Mouse (Mus musculus) C2C12 (cell line): ENCODE data around the gene Atxn7l3.

Source experiments
- CEBPB ChIP-seq: IDR thresholded peaks from one replicate; pipeline ENCODE4 v1.6.1; 2011; ENCODE audit warnings: low read depth, mild to moderate bottlenecking, control low read depth, moderate library complexity
- CTCF ChIP-seq: IDR thresholded peaks from one replicate; pipeline ENCODE4 v1.5.1; 2011; ENCODE audit not compliant: control insufficient read depth, insufficient read depth, insufficient read length
- MAX ChIP-seq: IDR thresholded peaks from one replicate; pipeline ENCODE4 v1.6.1; 2011; ENCODE audit warnings: mild to moderate bottlenecking, control low read depth
- MYOD1 ChIP-seq: IDR thresholded peaks from one replicate; pipeline ENCODE4 v1.6.1; 2011; ENCODE audit warnings: low read depth; ENCODE audit not compliant: control insufficient read depth, insufficient read length
- MYOG ChIP-seq: IDR thresholded peaks from one replicate; pipeline ENCODE4 v1.6.1; 2011; ENCODE audit not compliant: control insufficient read depth, insufficient read length; ENCODE audit errors: extremely low read depth
- USF1 ChIP-seq: IDR thresholded peaks from one replicate; pipeline ENCODE4 v1.6.1; 2011; ENCODE audit warnings: low read depth, mild to moderate bottlenecking, control low read depth, moderate library complexity

- TF ChIP-seq MYOG (no peak), MAX (peak; percentile 11), CTCF (no peak), USF1 (no peak), CEBPB (peak; percentile 14), MYOD1 (no peak)
These were observed 11.8 kb downstream of the Atxn7l3 start, which contains the start of gene Tmub2 for GRCm38 (mm10) chr11:102284501-102285094.
